Mouse (Mus musculus) thymus, postnatal 25 days (tissue): ENCODE data around the gene Thumpd2.

Experiments
- DNase-seq: peaks from one replicate; pipeline ENCODE4 v3.0.0; 2022

Thumpd2 gene

DNA sequence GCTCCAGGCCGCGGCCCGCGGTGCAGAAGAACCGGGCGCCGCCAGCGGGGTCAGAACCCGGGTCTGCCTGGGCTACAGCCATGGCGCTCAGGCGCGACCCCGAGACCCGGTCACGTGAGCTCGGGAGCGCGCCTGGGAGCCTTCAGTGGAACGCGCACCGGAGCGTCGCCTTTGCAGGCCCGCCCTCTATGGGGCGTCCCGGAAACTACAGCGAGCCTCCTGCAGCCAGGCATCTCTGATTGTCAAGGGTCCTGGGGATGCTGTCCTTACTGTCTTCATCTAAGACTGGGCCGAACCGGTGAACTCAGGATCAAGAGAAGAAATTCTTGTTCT lies at the start of gene Thumpd2:
Thumpd2 (minus strand) TSS at position 104 of the 333 bp plus-strand sequence.
- DNase-seq: peak; percentile 92

DNA sequence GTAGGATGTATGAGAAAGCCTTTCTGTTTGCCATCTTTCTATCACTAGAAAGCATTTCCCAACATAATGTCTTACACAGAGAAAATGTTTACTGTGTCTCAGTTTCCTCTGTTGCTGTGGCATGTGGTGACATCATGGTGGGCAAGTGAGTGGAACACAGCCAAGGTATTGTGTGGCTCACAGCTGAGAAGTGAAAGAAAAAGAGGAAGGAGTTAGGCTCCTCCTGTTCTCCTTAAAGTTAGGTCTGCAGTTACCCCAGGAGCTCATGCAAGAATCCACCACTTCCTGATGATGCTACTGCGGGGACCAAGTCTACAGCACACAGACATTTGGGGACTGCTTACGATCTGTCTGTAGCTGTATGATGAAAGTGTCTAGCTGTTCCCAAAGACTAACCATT lies 39.4 kb upstream of the Thumpd2 start:
- no peak for DNase-seq

DNA sequence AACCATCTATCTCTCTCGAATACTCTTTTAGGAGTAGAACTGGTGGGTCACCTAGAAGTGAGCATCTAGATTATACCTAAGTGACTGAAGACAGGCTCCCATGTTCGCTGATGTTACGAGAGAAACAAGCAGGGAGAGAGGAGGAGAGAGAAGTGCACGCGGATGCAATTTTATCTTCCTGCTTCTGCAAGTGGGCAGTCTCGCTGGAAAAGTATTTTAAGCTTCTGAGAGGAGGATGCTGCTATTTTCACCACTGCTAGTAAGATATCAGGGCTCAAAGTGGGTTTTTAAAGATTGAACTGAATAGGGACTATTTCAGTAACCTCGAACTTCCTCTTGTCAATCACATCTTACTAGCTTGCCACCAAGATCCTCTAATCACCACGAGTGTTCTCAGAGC lies 38.0 kb upstream of the Thumpd2 start:
- no peak for DNase-seq

DNA sequence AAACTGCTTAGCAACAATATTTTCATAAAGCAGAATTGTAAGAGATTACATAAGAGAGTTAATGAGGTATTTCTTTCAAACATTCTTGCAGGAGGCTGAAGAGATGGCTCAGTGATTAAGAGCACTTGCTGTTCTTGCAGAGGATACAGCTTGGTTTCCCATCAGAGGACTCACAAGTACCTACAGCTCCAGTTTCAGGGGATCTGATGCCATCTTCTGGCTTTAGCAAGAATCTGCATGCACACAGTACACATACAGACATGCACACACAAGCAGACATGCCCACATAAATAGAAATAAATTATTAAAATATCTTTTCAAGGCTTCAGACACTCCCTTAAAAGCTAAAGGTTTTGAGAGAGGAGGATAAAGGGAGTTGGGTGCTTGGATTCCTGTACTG lies 33.6 kb upstream of the Thumpd2 start:
- no peak for DNase-seq

DNA sequence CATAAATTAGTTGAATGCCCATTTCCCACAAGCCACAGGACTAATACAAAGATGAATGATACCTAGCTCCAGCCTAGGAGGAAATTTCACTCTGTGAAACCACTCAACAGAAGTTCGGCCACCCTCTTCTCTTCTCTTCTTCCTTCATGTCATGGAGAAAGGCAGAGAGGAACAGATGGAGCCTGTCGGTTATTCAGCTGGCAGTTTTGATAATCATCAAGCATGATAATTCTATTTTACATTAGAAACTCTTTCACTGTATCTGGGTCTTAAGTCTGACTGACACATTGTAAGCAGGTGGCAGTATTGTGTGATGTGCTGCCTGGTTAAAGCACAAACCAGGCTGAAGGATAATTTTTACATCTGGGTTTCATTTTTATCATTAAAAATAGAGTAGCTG lies 31.6 kb upstream of the Thumpd2 start:
- DNase-seq: no peak

DNA sequence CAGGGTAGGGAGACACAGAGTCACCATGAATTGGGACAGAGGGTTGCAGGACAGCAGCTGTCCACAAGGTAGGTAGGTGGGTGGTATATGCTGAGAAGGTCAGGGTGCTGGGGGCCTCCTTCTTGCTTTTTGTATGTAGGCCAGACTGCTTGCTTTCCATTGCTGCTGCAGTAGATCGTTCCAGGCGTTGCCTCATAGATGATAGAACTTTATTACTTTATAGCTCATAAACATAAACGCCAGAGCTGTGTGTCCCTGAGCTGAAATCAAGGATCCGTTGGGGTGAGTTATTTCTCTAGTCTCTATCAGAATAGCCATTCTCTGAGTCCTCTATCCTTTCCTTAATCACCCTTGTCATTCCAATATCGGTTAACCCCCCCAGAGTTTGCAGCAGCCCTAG lies 27.9 kb upstream of the Thumpd2 start:
- no peak for DNase-seq

DNA sequence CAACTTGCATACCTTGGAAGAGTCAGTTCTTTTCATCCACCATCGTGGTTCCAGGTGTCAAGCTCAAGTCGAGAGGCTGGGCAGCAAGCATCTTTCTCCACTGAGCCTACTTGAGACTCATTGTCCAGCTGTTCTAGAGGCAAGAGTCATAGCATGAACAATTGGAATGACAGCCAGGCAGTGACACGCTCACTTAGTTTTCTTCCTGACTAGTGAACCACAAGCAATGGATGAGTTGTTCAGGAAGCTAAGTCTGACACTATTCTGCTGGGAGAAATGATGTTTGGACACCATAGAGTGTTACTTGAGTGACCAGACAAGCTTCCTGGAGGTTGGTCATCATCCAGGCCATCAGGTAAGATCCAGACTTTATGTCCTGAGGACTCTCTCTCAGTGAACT lies 24.0 kb upstream of the Thumpd2 start:
- DNase-seq: no peak

DNA sequence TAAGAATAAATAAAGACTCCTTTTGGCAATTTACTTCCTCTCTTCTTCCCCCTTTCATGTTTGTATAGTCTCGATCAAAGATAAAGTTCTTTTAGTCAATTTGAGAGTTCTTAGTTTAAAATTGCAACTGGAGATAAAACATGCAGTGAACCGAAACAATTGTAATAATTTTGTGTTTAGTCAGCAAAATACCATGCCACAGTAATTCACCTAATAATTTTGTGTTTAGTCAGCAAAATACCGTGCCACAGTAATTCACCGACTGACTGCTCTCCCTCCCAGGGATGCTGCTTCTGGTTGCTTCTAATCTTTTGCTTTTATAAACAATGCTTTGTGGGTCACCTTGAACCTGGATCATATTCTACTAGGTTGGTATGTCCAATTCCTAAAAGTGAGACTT lies 22.9 kb upstream of the Thumpd2 start:
- DNase-seq: no peak

DNA sequence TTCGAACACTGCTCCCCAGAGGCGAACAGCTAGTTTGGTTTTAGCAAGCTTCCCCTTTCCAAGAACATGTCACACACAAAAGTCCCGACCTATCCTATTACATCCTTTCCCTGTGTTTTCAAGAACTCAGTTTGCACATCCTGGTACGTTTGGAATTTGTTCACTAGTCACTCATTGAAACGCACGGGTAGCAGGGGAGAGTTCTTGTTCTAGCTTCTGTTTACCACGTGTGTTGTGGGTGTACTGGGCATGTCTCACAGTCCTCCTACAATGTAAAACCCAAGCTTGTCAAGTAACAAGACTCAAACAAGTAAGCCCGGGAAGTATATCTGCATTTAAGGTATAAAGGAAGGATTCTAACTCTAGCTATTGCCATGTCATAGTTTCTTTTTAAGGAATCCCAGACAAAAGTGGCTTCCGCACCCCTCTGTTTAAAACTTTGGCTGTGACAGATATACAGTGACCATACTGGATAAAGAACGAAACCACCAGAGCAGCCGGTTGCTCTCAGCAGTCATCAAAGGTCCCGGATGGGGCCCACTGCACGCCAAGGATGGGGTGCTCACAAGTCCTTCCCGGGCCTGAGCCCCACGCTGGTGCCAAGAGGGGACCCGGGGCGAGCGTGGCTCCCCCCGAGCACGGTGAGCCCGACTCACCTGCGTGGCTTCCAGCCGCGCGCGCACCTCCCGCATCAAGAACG lies 453 bp downstream of the Thumpd2 start:
- DNase-seq: no peak

DNA sequence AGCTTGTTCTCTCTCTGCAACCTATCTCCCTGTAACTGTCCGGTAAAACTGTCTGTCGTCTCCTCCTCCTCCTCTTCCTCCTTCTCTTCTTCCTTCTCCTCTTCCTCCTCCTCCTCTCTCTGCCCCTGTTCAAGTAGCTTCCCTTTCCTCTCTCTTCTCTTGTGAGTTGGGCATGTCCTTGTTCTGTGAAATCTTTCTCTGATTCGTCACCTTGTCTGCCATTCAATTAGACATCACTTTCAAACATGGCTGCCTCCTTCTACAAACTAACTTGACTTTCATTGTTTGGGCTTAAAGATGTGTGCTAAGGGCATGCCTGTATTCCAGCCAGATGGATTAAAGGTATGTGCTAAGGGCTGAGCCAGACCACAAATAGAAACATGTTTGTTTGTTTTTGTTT lies 1.5 kb downstream of the Thumpd2 start:
- DNase-seq: no peak

DNA sequence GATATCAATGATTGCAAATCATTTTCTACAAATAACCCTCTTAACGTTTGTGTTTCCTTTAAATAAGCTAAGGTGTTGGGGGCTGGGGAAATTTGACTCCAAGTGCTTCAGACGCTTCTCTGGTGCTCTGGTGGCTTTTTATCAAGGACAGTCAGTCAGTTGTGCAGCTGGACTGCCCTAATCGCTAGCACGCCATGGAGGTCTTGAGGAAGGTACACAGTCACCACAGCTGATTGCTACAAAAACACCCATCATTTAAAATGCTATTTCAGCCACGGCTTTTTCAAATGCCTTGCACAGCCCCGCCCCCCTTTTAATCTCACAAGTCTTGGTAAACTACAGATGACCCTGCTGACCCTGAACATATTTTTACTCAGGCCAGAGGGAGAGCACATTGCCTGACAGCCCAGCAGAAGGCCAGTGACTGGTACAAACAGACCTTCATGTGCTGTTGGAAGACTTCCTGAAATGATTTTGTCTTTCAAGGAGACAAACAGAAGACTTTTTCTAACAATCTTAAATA lies 2.5 kb downstream of the Thumpd2 start:
- no peak for DNase-seq

DNA sequence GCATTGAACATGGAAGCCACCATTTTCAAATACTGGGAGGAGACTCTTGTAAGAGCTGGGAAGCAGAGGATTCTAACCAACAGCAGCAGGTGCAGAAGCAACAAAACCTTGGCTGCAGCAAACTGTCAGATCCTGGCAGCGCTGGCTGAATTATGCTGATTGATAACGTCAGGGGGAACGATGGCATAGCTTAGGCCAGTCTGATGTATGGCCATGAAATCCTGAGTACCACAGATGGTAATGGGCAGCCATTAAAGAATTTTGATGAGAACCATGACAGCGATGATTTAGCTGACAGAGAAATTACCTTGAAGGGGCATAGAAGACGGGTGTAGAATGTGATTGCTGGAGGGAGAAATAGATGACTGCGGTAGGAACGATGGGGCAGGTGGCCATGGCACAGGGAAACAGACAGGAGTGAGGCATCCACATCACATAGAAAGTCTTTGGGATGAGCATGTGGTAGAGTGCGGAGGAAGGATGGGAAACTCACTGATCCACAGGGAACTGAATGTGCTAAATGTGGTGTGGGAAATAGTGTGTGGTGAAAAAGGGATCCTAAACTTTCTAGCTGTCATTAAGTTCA lies 8.0 kb downstream of the Thumpd2 start:
- no peak for DNase-seq

DNA sequence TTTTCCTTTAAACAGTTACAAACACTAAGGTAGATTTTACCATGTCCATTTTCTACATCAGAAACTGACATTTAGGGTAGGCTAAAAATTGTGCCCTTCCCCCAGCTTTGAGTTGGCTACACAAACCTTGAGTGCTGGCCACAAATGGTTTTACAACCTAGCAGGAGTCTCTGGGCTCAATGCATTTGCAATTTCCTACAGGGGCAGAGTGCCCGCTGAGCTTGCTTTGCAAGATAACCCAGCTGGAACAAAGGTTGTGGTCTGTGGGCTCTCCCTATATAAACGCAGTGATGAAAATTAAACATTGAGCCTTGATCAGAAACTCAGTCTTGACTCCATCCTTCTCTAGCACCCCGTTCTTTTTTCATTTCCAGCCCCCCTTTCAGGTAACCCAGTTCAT lies 8.8 kb downstream of the Thumpd2 start:
- DNase-seq: no peak

DNA sequence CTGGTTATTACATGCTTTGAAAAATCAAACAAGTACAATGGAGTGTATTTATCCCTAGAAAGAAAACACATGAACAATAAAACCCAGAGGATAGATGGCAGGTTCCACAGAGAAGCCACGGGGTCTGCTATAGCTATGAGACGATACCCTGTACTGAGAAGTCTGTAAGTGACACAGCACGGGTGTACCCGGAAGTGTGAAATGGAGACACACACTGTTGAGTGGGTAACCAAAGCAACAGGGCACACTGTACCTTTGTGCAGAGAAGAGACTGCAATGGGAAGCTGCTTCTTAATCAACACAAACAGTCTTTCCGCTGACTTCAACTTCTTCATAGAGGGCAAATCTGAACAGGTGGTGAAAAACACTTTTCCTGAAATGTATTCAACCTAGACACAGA lies 9.4 kb downstream of the Thumpd2 start:
- no peak for DNase-seq

DNA sequence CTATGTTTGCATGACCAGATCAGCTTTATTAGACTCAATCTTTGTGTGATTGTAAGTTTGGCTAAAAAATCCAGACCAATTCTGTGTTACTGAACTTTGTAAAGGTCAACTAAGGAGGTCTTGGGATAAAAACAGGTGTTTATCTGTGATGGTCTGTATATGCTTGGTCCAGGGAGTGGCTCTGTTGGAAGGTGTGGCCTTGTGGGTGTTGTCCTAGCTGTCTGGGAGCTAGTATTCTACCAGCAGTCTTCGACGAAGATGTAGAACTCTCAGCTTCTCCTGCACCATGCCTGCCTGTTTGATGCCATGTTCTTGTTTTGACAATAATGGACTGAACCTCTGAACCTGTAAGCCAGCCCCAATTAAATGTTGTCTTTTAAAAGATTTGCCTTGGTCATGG lies 11.6 kb downstream of the Thumpd2 start:
- DNase-seq: no peak

DNA sequence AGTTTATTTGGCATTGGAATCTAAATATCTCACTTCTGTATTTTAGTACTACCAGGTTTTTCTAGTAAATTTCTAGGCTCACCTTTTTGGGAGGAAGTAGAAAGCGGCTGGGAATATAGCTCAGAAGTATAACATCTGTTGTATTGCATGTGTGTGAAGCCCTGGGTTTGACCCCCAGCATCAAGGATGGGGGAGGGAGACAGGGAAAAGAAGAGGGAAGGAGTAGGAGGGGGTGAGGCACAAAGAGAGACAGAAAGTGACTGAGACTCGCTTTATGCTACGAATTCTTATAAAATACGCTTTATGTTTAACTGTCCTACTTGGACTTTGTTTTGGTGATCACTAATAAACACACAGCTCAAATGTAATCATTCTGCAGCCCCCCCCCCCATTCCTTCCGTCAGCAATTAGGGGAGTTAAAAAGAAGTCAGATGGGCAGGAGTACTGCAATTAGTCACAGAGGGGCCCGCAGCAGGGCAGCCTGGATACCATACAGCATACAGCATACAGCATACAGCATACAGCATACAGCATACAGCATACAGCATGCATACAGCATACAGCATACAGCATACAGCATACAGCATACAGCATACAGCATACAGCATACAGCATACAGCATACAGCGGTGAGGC lies 16.8 kb downstream of the Thumpd2 start:
- no peak for DNase-seq

DNA sequence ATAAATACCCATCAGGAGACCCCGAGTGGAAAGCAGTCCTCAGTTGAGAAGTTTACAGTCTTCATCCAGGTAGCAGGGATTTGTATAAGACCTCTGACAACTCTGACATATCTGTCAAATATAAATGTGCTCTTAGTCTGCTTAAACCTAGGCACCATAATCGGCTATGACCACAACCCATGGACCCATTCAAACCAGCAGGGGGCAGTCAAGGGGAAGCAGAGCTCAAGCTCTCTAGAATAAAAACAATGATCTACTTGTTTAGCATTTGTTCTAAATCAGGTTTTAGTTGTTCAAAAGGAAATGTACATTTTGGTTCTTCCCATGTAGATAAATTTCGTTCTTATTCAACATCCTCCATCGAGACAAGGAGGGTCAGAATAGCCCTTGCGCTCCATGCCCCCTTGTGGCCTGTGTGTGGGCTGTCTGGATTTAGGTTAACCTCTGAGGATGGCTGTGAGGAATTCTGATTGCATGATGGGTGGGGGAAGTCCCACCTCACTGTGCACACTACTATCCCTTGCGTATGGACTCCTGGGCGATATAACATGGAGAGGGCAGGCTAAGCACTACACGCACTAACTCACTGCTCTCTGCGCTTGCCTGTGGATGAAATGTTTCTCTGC lies 19.2 kb downstream of the Thumpd2 start:
- peak; percentile 51 for DNase-seq

DNA sequence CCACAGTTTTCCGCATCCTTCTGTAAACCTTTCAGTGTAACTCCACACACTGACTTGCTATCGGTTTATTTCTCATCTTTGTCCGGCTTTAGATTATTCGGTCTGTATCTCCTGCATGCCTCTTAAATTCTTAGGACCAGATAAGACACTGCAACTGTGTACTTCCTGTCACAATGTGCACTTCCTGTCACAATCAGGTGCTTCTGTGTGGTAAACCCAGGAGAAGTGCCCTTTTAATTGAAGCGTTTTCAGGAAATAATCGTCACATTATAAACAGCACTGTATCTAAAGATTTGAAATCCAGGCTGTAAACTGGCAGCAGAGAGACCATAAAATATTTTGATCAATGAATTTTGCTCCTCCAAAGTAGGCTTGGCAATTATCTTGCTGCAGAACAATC lies 19.8 kb downstream of the Thumpd2 start:
- no peak for DNase-seq

DNA sequence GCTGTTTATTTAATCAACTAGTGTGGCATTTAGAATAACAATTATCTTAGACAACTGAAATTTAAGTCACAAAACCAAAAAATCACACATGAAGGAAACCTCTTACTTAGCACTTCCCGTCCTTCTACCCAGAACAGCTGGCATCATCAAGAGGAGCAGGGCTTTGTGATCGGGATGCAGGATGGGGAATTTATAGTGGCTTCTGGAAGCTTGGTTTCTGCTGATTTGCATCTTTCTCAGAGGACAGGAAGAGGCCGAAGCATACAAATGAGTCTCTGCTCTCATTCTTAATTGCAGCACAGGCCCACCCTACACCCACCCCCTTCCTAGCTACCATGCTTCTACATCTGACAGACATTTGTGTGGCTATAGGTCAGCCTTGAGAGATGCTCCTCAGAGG lies 20.5 kb downstream of the Thumpd2 start:
- no peak for DNase-seq

DNA sequence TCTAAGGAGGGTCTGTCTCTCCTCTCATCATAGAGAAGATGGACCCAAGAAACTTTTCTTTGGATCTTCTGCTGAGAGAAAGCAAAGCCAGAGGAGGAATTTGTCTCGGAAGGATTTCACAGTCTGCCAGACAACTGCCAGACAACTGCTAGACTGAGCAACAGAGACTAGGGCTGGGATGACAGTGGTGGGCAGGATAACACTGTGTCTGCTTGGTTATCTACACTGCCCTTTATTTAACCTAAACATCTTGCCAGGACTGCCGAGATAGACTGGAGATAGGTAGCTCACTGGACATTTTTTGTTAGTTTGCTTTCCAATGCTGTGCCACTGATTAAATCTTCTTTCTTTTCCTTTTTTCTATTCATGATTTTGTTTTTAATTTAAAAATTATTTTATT lies 23.2 kb downstream of the Thumpd2 start:
- no peak for DNase-seq

DNA sequence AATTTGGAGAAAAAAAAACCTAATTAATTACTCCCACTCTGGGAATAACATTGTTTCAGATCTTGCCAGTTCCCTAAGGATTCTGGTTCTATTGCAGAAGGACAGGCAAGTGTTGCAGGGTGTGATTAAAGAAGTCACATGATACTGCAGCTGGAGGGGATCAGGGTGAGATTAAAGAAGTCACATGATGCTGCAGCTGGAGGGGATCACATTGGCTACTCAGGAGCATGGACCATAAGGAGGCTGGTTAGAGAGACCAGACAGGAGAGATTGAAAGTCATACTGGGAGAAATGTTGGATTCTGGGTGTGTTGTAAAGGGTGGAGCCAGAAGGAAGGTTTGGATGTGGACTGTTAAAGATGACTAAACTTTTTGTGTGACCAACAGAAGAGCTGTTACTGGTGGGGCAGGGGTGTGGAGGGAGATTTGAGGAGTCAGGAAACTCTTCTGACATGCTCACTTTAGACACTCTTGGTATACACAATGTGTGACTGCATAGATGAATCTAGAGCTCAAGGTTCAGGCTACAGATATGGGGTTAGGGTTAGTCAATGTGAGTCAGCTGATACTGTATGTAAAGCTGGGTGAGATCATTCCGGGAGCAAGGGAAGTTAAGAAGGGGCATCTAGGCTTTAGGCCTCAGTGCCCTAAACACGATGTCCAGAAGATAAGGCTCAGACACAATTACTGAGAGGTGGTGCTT lies 26.0 kb downstream of the Thumpd2 start:
- no peak for DNase-seq

DNA sequence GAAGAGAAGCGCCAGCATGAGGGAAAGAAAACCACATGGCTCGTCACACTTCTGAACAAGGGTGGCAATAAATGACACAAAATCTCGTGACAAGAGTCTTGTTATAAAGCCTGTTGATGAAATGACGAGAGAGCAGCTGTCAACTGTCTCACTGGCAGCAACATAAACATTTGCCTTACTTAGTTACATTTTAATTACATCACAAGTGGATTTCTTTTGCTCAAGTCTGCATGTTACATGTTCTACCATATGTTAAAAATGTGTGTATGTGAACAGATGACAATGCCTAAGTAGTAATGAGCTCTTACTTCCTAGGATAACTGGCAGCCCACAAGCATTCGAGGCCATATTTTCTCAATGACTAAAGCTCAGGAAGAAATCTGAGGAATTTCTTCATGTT lies 29.5 kb downstream of the Thumpd2 start:
- DNase-seq: no peak

DNA sequence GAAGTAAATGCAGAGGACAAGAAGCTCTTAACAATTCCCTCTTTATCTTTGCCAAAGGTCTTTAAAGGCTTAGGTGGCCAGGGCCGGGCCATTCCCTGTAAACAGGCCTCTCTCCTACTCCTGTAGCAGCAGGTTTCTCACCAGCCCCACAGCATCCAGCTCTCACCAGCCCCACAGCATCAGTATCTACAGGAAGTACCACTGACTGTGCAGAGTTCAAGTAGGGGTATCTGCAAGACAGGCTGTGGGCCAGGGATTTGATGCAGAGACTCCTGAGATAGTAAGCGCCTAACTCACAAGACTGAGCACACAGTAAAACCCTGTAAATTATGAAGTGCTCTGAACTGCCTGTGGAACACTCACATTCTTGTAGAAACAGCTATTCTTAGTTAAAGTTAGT lies 31.9 kb downstream of the Thumpd2 start:
- DNase-seq: no peak
